11 mouse cellular contexts compared by ENCODE assay signal in the genomic region with DNA sequence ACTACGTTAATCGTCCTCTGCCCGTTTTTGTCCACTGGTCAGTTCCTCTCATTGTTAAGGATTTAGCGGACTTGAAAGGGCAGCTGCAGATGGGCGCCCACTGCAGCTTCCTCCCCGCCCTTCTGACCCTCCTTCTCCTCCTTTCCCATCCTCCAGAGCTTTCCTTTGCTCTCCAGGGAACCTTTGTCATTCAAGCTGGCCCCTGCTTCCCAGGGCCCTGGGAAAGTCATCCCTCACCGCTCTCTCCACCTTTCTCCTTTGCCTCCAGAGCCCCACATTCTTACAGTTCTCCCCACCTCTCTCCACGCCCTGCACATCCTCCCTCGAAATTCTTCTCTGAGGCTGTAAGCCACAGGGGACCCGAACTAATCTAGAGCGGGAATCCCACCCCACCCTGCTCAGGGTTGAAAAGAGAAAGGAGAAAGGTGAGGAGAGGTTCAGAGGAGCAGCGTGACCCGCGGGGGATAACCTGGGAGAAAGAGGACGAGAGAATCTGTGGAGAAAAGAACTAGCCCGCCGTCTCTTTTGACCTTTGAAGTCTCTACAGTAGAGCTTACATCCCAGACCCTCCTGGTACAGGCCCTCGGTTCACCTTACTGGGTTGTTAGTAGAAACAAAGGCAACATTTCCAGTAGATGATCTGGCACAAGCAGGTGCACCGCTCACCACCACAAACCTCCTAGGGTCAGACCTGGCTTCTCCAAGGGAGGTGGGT. TPM values are rescaled to one million over a fixed set of nuclear protein-coding genes. Genes with fewer than 3 reads are reported as not detected.
DNase-seq lines count a peak whose midpoint lies in the region; ATAC-seq and TF ChIP-seq lines count a peak whose summit lies in the region.
"Had no signal": no experiment of that assay in that cellular context is flagged by ENCODE, and none has a peak within 500 bp of the region (broad histone marks: within the 10 kb centered on the region; RNA-seq: fewer than 3 reads in every experiment).

No protein-coding gene starts in this region.

- intact Hi-C loops in left cerebral cortex, postnatal 36 days (cut with DNase I), result no loop called here

- H3K27me3 ChIP-seq in intestine, embryonic 16.5 days (replicated peaks; ENCODE audit: control insufficient read depth, insufficient read depth, low read length), result no peaks in the 10 kb centered on the region
- H3K27me3 ChIP-seq in intestine, postnatal 0 days (replicated peaks; ENCODE audit: control insufficient read depth, insufficient read depth, low read length), result no peaks in the 10 kb centered on the region
- peaks cover 24% of the 10 kb centered on the region for H3K27me3 ChIP-seq in embryonic facial prominence, embryonic 12.5 days
- H3K27me3 ChIP-seq in midbrain, embryonic 11.5 days (ENCODE audit: control insufficient read depth, insufficient read depth, low read length), result no peaks in the 10 kb centered on the region

- H3K4me3 ChIP-seq in intestine, embryonic 16.5 days (ENCODE audit: low read length), result no peak overlapping the region
- no peak overlapping the region for H3K4me3 ChIP-seq in intestine, postnatal 0 days (ENCODE audit: low read depth, low read length)
- H3K4me3 ChIP-seq in embryonic facial prominence, embryonic 12.5 days, result no peak overlapping the region
- H3K4me3 ChIP-seq in midbrain, embryonic 11.5 days (ENCODE audit: low read depth, low read length), result no peak overlapping the region
- H3K4me3 ChIP-seq: liver, embryonic 15.5 days; myocyte had no signal

- peaks cover 22% of the 10 kb centered on the region for H3K4me1 ChIP-seq in intestine, embryonic 16.5 days (ENCODE audit: control insufficient read depth, insufficient read depth, low read length)
- no peaks in the 10 kb centered on the region for H3K4me1 ChIP-seq in intestine, postnatal 0 days (replicated peaks; ENCODE audit: control insufficient read depth, insufficient read depth, low read length)
- H3K4me1 ChIP-seq in embryonic facial prominence, embryonic 12.5 days, result peaks cover 32% of the 10 kb centered on the region
- H3K4me1 ChIP-seq in midbrain, embryonic 11.5 days (ENCODE audit: control insufficient read depth, insufficient read depth, low read length), result peaks cover 42% of the 10 kb centered on the region

- peak; percentile 100 for DNase-seq in R1 (ENCODE audit: low read depth, low spot score)
- DNase-seq in midbrain, embryonic 11.5 days (ENCODE audit: low spot score, missing footprints), result peak; percentile 96
- no peak for DNase-seq in left cerebral cortex, postnatal 36 days (ENCODE audit: low spot score in 2 of 2)
- no peak for DNase-seq in frontal cortex, postnatal 36 days (ENCODE audit: low spot score in 2 of 2)
- no peak for DNase-seq in T-cell, adult 2 months (ENCODE audit: low spot score)
- DNase-seq: spleen, adult 18-20 months had no signal

- no peaks in the 10 kb centered on the region for H3K36me3 ChIP-seq in intestine, embryonic 16.5 days (ENCODE audit: control insufficient read depth, insufficient read depth, low read length)
- H3K36me3 ChIP-seq in intestine, postnatal 0 days (ENCODE audit: control insufficient read depth, insufficient read depth), result no peaks in the 10 kb centered on the region
- H3K36me3 ChIP-seq in embryonic facial prominence, embryonic 12.5 days, result no peaks in the 10 kb centered on the region
- no peaks in the 10 kb centered on the region for H3K36me3 ChIP-seq in midbrain, embryonic 11.5 days (ENCODE audit: control insufficient read depth, insufficient read depth, low read length)
- H3K36me3 ChIP-seq: liver, embryonic 15.5 days had no signal

- no peak for TF ChIP-seq CTCF in intestine, postnatal 0 days (IDR thresholded peaks at IDR 0.05; ENCODE audit: low read depth)

- no peak overlapping the region for H3K27ac ChIP-seq in intestine, embryonic 16.5 days (ENCODE audit: low read length)
- H3K27ac ChIP-seq in intestine, postnatal 0 days (ENCODE audit: low read depth, low read length), result no peak overlapping the region
- H3K27ac ChIP-seq in embryonic facial prominence, embryonic 12.5 days, result peak overlapping the region; percentile 71
- peak overlapping the region; percentile 74 for H3K27ac ChIP-seq in midbrain, embryonic 11.5 days (ENCODE audit: low read depth, low read length)
- H3K27ac ChIP-seq: liver, embryonic 15.5 days had no signal

- WGBS in intestine, embryonic 16.5 days, result 37% methylated on average over 19 of the region's 19 CpGs
- 31% methylated on average over 19 of the region's 19 CpGs for WGBS in intestine, postnatal 0 days
- 6% methylated on average over 19 of the region's 19 CpGs for WGBS in embryonic facial prominence, embryonic 12.5 days
- WGBS in midbrain, embryonic 11.5 days, result 2% methylated on average over 19 of the region's 19 CpGs

- ATAC-seq in intestine, embryonic 16.5 days, result no peak
- ATAC-seq in intestine, postnatal 0 days, result no peak
- no peak for ATAC-seq in embryonic facial prominence, embryonic 12.5 days (ENCODE audit: insufficient number of reproducible peaks, insufficient read depth, low FRiP score, low TSS enrichment)
- peak; percentile 28 for ATAC-seq in midbrain, embryonic 11.5 days (ENCODE audit: low FRiP score)

- peak overlapping the region; percentile 16; the same call in 1 of the 2 replicates for H3K9ac ChIP-seq in intestine, embryonic 16.5 days (ENCODE audit: low read depth, low read length)
- H3K9ac ChIP-seq in intestine, postnatal 0 days (ENCODE audit: low read depth, low read length), result no peak overlapping the region
- no peak overlapping the region for H3K9ac ChIP-seq in embryonic facial prominence, embryonic 12.5 days
- peak overlapping the region; percentile 59 for H3K9ac ChIP-seq in midbrain, embryonic 11.5 days (ENCODE audit: low read length)
- H3K9ac ChIP-seq: liver, embryonic 15.5 days had no signal

- no peaks in the 10 kb centered on the region for H3K9me3 ChIP-seq in intestine, embryonic 16.5 days (ENCODE audit: control insufficient read depth, low read length)
- H3K9me3 ChIP-seq in intestine, postnatal 0 days (ENCODE audit: control insufficient read depth), result no peaks in the 10 kb centered on the region
- H3K9me3 ChIP-seq in embryonic facial prominence, embryonic 12.5 days, result no peaks in the 10 kb centered on the region
- no peaks in the 10 kb centered on the region for H3K9me3 ChIP-seq in midbrain, embryonic 11.5 days (ENCODE audit: control insufficient read depth, low read length)
- H3K9me3 ChIP-seq: liver, embryonic 15.5 days had no signal

- no peak overlapping the region for H3K4me2 ChIP-seq in intestine, embryonic 16.5 days (ENCODE audit: low read depth, low read length)
- H3K4me2 ChIP-seq in intestine, postnatal 0 days (replicated peaks; ENCODE audit: low read depth), result no peak overlapping the region
- no peak overlapping the region for H3K4me2 ChIP-seq in embryonic facial prominence, embryonic 12.5 days (replicated peaks)
- peak overlapping the region; percentile 45 for H3K4me2 ChIP-seq in midbrain, embryonic 11.5 days
- H3K4me2 ChIP-seq: liver, embryonic 15.5 days had no signal

RNA-seq across cellular contexts. Expression of a gene that starts 36.7 kb away (rescaled TPM):
- polyA plus RNA-seq in intestine, embryonic 16.5 days (2015; fragmentation: Nextera tagmentation; extraction: Ambion mirVana), result 149 and 156 TPM in 2 replicates
- polyA plus RNA-seq in intestine, postnatal 0 days (2015; fragmentation: Nextera tagmentation; extraction: Ambion mirVana), result 18.1 and 19.0 TPM in 2 replicates
- 109 and 111 TPM in 2 replicates for polyA plus RNA-seq in embryonic facial prominence, embryonic 12.5 days (2016; fragmentation: Nextera tagmentation; extraction: Ambion mirVana)
- 152 and 158 TPM in 2 replicates for polyA plus RNA-seq in midbrain, embryonic 11.5 days (2014; fragmentation: Nextera tagmentation; extraction: Ambion mirVana)
- total RNA-seq in left cerebral cortex, postnatal 36 days (2021), result 100 to 1,000 TPM; 107 to 126 TPM

Comparison
In these comparisons a context has a peak if more than half of its experiments do, and no peak if none do; other contexts are left out.
1. H3K9ac ChIP-seq: peak in intestine, embryonic 16.5 days (single experiment) and midbrain, embryonic 11.5 days (single experiment); none in intestine, postnatal 0 days (single experiment) and embryonic facial prominence, embryonic 12.5 days (single experiment).
2. H3K27ac ChIP-seq: peak in embryonic facial prominence, embryonic 12.5 days (single experiment) and midbrain, embryonic 11.5 days (single experiment); none in intestine, embryonic 16.5 days (single experiment) and intestine, postnatal 0 days (single experiment).
3. DNase-seq: peak in R1 (single experiment) and midbrain, embryonic 11.5 days (single experiment); none in left cerebral cortex, postnatal 36 days (0 of 2), frontal cortex, postnatal 36 days (0 of 2) and T-cell, adult 2 months (single experiment).